Mouse (Mus musculus): ENCODE data around the gene Ly75. TPM values are rescaled to one million over a fixed set of nuclear protein-coding genes. Genes with fewer than 3 reads are reported as not detected.
A peak's percentile ranks its signal among the peaks of the same experiment; 100 is the strongest.

The Ly75 gene
- polyA plus RNA-seq, 1 experiment = not detected

- 29% methylated on average over 9 of the region's 9 CpGs for WGBS
- Histone ChIP-seq H3K4me1 (ENCODE audit: control insufficient read depth, insufficient read depth, low read length) (peaks cover 4% of the 10 kb centered on the region; the same call in 1 of the 2 replicates), H3K27ac (ENCODE audit: insufficient read depth, low read depth, low read length) (no peak overlapping the region), H3K4me3 (ENCODE audit: insufficient read depth, low read depth, low read length) (peak overlapping the region; percentile 48)
- no peak for TF ChIP-seq POLR2A (IDR thresholded peaks at IDR 0.05; ENCODE audit: insufficient read depth, low read depth, low read length)
- TF ChIP-seq CTCF (IDR thresholded peaks at IDR 0.05; ENCODE audit: insufficient read depth, low read depth, low read length) = no peak
These were observed 99.8 kb downstream of the Ly75 start for GRCm38 (mm10) chr2:60283208-60283750.

GRCm38 (mm10) chr2:60282625-60283024 lies 100.5 kb downstream of the Ly75 start:
- H3K4me3 ChIP-seq (ENCODE audit: insufficient read depth, low read depth, low read length) = no peak overlapping the region
- no peak overlapping the region for H3K27ac ChIP-seq (ENCODE audit: insufficient read depth, low read depth, low read length)
- H3K4me1 ChIP-seq (ENCODE audit: control insufficient read depth, insufficient read depth, low read length) = peaks cover 4% of the 10 kb centered on the region; the same call in 1 of the 2 replicates
- TF ChIP-seq CTCF (IDR thresholded peaks at IDR 0.05; ENCODE audit: insufficient read depth, low read depth, low read length) (no peak), POLR2A (IDR thresholded peaks at IDR 0.05; ENCODE audit: insufficient read depth, low read depth, low read length) (no peak)
- WGBS = 84% methylated on average over 4 of the region's 4 CpGs

- Histone ChIP-seq H3K27ac (ENCODE audit: insufficient read depth, low read depth, low read length) (no peak overlapping the region), H3K4me3 (ENCODE audit: insufficient read depth, low read depth, low read length) (no peak overlapping the region), H3K4me1 (ENCODE audit: control insufficient read depth, insufficient read depth, low read length) (peaks cover 1% of the 10 kb centered on the region; the same call in 1 of the 2 replicates)
- TF ChIP-seq POLR2A (IDR thresholded peaks at IDR 0.05; ENCODE audit: insufficient read depth, low read depth, low read length) = no peak
- no peak for TF ChIP-seq CTCF (IDR thresholded peaks at IDR 0.05; ENCODE audit: insufficient read depth, low read depth, low read length)
- 95% methylated on average over 4 of the region's 4 CpGs for WGBS
These were observed 104.5 kb downstream of the Ly75 start for GRCm38 (mm10) chr2:60278627-60279026.

GRCm38 (mm10) chr2:60269856-60270479 lies 113.1 kb downstream of the Ly75 start:
- Histone ChIP-seq H3K4me3 (ENCODE audit: insufficient read depth, low read depth, low read length) (no peak overlapping the region), H3K4me1 (ENCODE audit: control insufficient read depth, insufficient read depth, low read length) (no peaks in the 10 kb centered on the region), H3K27ac (ENCODE audit: insufficient read depth, low read depth, low read length) (no peak overlapping the region)
- WGBS = 98% methylated on average over 14 of the region's 14 CpGs
- TF ChIP-seq POLR2A (IDR thresholded peaks at IDR 0.05; ENCODE audit: insufficient read depth, low read depth, low read length) = no peak

GRCm38 (mm10) chr2:60267567-60267966 lies 115.5 kb downstream of the Ly75 start:
- Histone ChIP-seq H3K4me1 (ENCODE audit: control insufficient read depth, insufficient read depth, low read length) (no peaks in the 10 kb centered on the region), H3K27ac (ENCODE audit: insufficient read depth, low read depth, low read length) (no peak overlapping the region), H3K4me3 (ENCODE audit: insufficient read depth, low read depth, low read length) (no peak overlapping the region)
- TF ChIP-seq CTCF (IDR thresholded peaks at IDR 0.05; ENCODE audit: insufficient read depth, low read depth, low read length) (no peak), POLR2A (IDR thresholded peaks at IDR 0.05; ENCODE audit: insufficient read depth, low read depth, low read length) (no peak)
- WGBS = 85% methylated on average over 1 of the region's 1 CpGs

- 65% methylated on average over 5 of the region's 5 CpGs for WGBS
- no peak overlapping the region for H3K4me3 ChIP-seq (ENCODE audit: insufficient read depth, low read depth, low read length)
- no peaks in the 10 kb centered on the region for H3K4me1 ChIP-seq (ENCODE audit: control insufficient read depth, insufficient read depth, low read length)
- no peak overlapping the region for H3K27ac ChIP-seq (ENCODE audit: insufficient read depth, low read depth, low read length)
- no peak for TF ChIP-seq POLR2A (IDR thresholded peaks at IDR 0.05; ENCODE audit: insufficient read depth, low read depth, low read length)
- no peak for TF ChIP-seq CTCF (IDR thresholded peaks at IDR 0.05; ENCODE audit: insufficient read depth, low read depth, low read length)
These were observed 122.3 kb downstream of the Ly75 start for GRCm38 (mm10) chr2:60260621-60261350.

- H3K27ac ChIP-seq (ENCODE audit: insufficient read depth, low read depth, low read length) = no peak overlapping the region
- no peaks in the 10 kb centered on the region for H3K4me1 ChIP-seq (ENCODE audit: control insufficient read depth, insufficient read depth, low read length)
- TF ChIP-seq CTCF (IDR thresholded peaks at IDR 0.05; ENCODE audit: insufficient read depth, low read depth, low read length) = no peak
- no peak for TF ChIP-seq POLR2A (IDR thresholded peaks at IDR 0.05; ENCODE audit: insufficient read depth, low read depth, low read length)
- 98% methylated on average over 5 of the region's 5 CpGs for WGBS
- no peak overlapping the region for H3K4me3 ChIP-seq (ENCODE audit: insufficient read depth, low read depth, low read length)
These were observed 123.9 kb downstream of the Ly75 start for GRCm38 (mm10) chr2:60259186-60259585.

- Histone ChIP-seq H3K27ac (ENCODE audit: insufficient read depth, low read depth, low read length) (no peak overlapping the region), H3K4me1 (ENCODE audit: control insufficient read depth, insufficient read depth, low read length) (no peaks in the 10 kb centered on the region), H3K4me3 (ENCODE audit: insufficient read depth, low read depth, low read length) (no peak overlapping the region)
- WGBS = 82% methylated on average over 2 of the region's 2 CpGs
- TF ChIP-seq POLR2A (IDR thresholded peaks at IDR 0.05; ENCODE audit: insufficient read depth, low read depth, low read length) (no peak), CTCF (IDR thresholded peaks at IDR 0.05; ENCODE audit: insufficient read depth, low read depth, low read length) (no peak)
These were observed 126.4 kb downstream of the Ly75 start for GRCm38 (mm10) chr2:60256751-60257150.

GRCm38 (mm10) chr2:60253506-60253905 lies 129.6 kb downstream of the Ly75 start:
- Histone ChIP-seq H3K4me1 (ENCODE audit: control insufficient read depth, insufficient read depth, low read length) (no peaks in the 10 kb centered on the region), H3K27ac (ENCODE audit: insufficient read depth, low read depth, low read length) (no peak overlapping the region), H3K4me3 (ENCODE audit: insufficient read depth, low read depth, low read length) (no peak overlapping the region)
- TF ChIP-seq POLR2A (IDR thresholded peaks at IDR 0.05; ENCODE audit: insufficient read depth, low read depth, low read length) = no peak
- TF ChIP-seq CTCF (IDR thresholded peaks at IDR 0.05; ENCODE audit: insufficient read depth, low read depth, low read length) = no peak

Measured in olfactory bulb, adult 2 months (tissue).